8 mouse cellular contexts compared by ENCODE assay signal in the genomic region with DNA sequence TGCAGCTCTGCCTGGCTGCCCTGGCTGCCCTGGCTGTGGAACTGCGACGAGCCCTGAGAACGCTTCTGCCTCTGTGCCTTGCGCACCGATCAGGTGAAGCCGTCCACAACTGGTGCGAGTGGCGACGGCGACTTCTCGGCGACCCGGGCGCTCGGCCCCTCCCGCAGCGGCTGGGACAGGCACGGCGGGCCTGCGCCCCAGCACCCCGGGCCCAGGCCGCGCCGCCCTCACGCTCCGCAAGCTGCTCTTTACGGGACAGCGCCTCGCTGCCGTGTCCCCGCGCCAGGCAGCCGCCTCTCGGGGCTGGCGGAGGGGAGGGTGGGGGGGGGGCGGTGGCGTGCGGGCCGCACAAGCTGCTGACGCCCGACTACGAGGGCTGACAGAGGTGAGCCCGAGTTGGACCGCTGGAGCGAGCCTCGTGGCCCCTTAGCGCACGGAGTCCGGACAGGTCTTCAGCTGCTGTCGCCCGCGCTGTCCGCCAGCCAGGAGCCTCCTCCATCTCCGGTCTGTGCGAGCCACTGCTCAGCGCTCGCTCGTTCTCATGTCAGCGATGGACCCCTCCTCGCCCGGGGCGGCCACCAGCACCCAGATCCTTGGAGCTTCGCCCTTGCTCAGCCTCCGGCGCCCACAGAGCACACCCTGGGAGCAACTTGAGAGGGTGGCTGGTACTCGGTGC. TPM values are rescaled to one million over a fixed set of nuclear protein-coding genes. Genes with fewer than 3 reads are reported as not detected.
A peak's percentile ranks its signal among the peaks of the same experiment; 100 is the strongest.
DNase-seq lines count a peak whose midpoint lies in the region; ATAC-seq and TF ChIP-seq lines count a peak whose summit lies in the region.

No protein-coding gene starts in this region.

- H3K4me3 ChIP-seq in intestine, postnatal 0 days (ENCODE audit: low read depth, low read length), result peak overlapping the region; percentile 56
- peak overlapping the region; percentile 57 for H3K4me3 ChIP-seq in lung, embryonic 15.5 days

- no peak overlapping the region for H3K27ac ChIP-seq in intestine, postnatal 0 days (ENCODE audit: low read depth, low read length)
- no peak overlapping the region for H3K27ac ChIP-seq in lung, embryonic 15.5 days

- no peaks in the 10 kb centered on the region for H3K4me1 ChIP-seq in intestine, postnatal 0 days (replicated peaks; ENCODE audit: control insufficient read depth, insufficient read depth, low read length)
- no peaks in the 10 kb centered on the region for H3K4me1 ChIP-seq in lung, embryonic 15.5 days

- DNase-seq in heart, adult 18-20 months, result peak; percentile 45 to 52
- DNase-seq in heart, postnatal 25 days (ENCODE audit: low spot score), result no peak
- peak; percentile 44 to 48 for DNase-seq in cerebellum, postnatal 14 days
- DNase-seq in gastrocnemius, postnatal 36 days, result peak; percentile 19 to 33
- peak; percentile 21 for DNase-seq in retina, postnatal 7 days (ENCODE audit: low read depth, low spot score)
- no peak for DNase-seq in c-Kit-positive CD71-positive TER-119-positive erythroid progenitor cells, embryonic 14.5 days (ENCODE audit: low spot score)

- no peaks in the 10 kb centered on the region for H3K9me3 ChIP-seq in intestine, postnatal 0 days (ENCODE audit: control insufficient read depth)
- H3K9me3 ChIP-seq in lung, embryonic 15.5 days, result no peaks in the 10 kb centered on the region

- ATAC-seq in intestine, postnatal 0 days, result peak; percentile 53
- peak; percentile 83 for ATAC-seq in lung, embryonic 15.5 days (ENCODE audit: borderline replicate concordance, extremely low read depth, low FRiP score, low TSS enrichment)

- WGBS in intestine, postnatal 0 days, result 1% methylated on average over 61 of the region's 66 CpGs
- WGBS in lung, embryonic 15.5 days, result under 1% methylated on average over 54 of the region's 66 CpGs

- TF ChIP-seq CTCF in intestine, postnatal 0 days (IDR thresholded peaks at IDR 0.05; ENCODE audit: low read depth), result no peak

- no peaks in the 10 kb centered on the region for H3K36me3 ChIP-seq in intestine, postnatal 0 days (ENCODE audit: control insufficient read depth, insufficient read depth)
- no peaks in the 10 kb centered on the region for H3K36me3 ChIP-seq in lung, embryonic 15.5 days

- intact Hi-C loops in heart, postnatal 25 days (cut with DNase I), result loop anchor here (5.0 kb wide), 1 partner anchor 42 kb away; no protein-coding TSS in a partner anchor
- intact Hi-C loops in gastrocnemius, postnatal 36 days (cut with DNase I), result loop anchor here (5.0 kb wide), 1 partner anchor 73 kb away; no protein-coding TSS in a partner anchor

- H3K27me3 ChIP-seq in intestine, postnatal 0 days (replicated peaks; ENCODE audit: control insufficient read depth, insufficient read depth, low read length), result peaks cover 6% of the 10 kb centered on the region
- H3K27me3 ChIP-seq in lung, embryonic 15.5 days, result peaks cover 8% of the 10 kb centered on the region; the same call in 1 of the 2 replicates

- H3K9ac ChIP-seq in intestine, postnatal 0 days (ENCODE audit: low read depth, low read length), result peak overlapping the region; percentile 46
- H3K9ac ChIP-seq in lung, embryonic 15.5 days, result peak overlapping the region; percentile 47

- peak overlapping the region; percentile 95 for H3K4me2 ChIP-seq in intestine, postnatal 0 days (replicated peaks; ENCODE audit: low read depth)
- peak overlapping the region; percentile 97 for H3K4me2 ChIP-seq in lung, embryonic 15.5 days

RNA-seq across cellular contexts. Expression of a gene that starts 16.5 kb away (rescaled TPM):
- 100 to 1,000 TPM; 195 to 202 TPM for total RNA-seq in heart, adult 18-20 months (2021)
- 100 to 1,000 TPM; 218 to 222 TPM for total RNA-seq in heart, postnatal 25 days (2021)
- total RNA-seq in gastrocnemius, postnatal 36 days (2021), result 100 to 1,000 TPM; 152 to 161 TPM
- polyA plus RNA-seq in intestine, postnatal 0 days (2015; fragmentation: Nextera tagmentation; extraction: Ambion mirVana), result 13.5 and 13.8 TPM in 2 replicates
- polyA plus RNA-seq in lung, embryonic 15.5 days (2015; fragmentation: Nextera tagmentation; extraction: Ambion mirVana), result 14.8 and 17.6 TPM in 2 replicates

Comparison
In these comparisons a context has a peak if more than half of its experiments do, and no peak if none do; other contexts are left out.
1. DNase-seq: peak in heart, adult 18-20 months (2 of 2), cerebellum, postnatal 14 days (2 of 2), gastrocnemius, postnatal 36 days (2 of 2) and retina, postnatal 7 days (single experiment); none in heart, postnatal 25 days (single experiment) and c-Kit-positive CD71-positive TER-119-positive erythroid progenitor cells, embryonic 14.5 days (single experiment).